Mouse (Mus musculus) urinary bladder, postnatal 36 days (tissue): Measurements from ENCODE around the gene Hunk.

ENCODE experiments used
- DNase-seq, 2 experiments: peaks; one replicate each; pipeline ENCODE4 v3.0.0; 2022; ENCODE audit warnings: low spot score in 2 of 2, mixed read lengths in 1 of 2

The Hunk gene

DNA sequence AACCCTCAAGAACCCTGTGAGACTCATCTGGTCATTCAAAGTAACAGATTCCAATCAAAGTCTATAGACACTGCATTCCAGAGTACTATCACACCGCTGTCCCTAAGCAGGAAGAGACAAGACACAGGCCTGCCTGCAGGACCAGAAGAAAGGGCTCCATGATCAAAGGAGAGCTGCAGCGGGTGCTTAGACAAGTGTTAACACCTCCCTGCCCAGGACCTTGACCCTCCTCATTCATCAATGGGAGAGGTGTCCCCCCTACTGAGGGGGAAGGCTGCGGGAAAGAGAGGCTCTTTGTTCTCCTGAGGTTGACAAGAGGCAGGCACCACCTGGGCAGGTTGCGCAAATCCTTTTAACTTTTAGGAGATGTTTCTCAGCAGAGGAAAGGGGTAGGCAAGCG, 51.5 kb downstream of the Hunk start:
- no peak for DNase-seq

GRCm38 (mm10) chr16:90439493-90439892, 53.7 kb downstream of the Hunk start:
- no peak for DNase-seq

DNA sequence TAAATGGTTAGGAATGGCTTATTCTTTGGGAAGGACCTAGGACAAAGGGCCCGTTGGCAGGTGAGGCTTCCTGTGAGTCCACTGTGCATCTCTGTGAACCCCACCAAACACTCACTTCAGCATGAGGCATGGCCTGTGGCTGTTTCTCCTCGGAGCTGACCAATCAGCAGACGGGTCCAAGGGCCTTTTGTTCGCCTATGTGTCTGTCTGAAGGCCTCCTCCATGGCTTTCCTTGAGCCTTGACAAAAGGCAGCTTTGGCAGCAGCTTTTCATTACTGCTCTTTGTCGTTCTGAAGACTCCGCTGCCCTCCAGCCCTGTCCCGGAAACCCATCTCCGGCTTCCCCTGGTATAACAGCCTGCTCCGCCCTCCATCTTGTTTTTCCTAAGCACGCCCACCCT, 54.8 kb downstream of the Hunk start:
- DNase-seq: no peak

- DNase-seq: no peak
Measured at GRCm38 (mm10) chr16:90442991-90443390, 57.2 kb downstream of the Hunk start.

- peak; percentile 30 to 58 for DNase-seq
Measured at GRCm38 (mm10) chr16:90453197-90453596, 67.4 kb downstream of the Hunk start.

DNA sequence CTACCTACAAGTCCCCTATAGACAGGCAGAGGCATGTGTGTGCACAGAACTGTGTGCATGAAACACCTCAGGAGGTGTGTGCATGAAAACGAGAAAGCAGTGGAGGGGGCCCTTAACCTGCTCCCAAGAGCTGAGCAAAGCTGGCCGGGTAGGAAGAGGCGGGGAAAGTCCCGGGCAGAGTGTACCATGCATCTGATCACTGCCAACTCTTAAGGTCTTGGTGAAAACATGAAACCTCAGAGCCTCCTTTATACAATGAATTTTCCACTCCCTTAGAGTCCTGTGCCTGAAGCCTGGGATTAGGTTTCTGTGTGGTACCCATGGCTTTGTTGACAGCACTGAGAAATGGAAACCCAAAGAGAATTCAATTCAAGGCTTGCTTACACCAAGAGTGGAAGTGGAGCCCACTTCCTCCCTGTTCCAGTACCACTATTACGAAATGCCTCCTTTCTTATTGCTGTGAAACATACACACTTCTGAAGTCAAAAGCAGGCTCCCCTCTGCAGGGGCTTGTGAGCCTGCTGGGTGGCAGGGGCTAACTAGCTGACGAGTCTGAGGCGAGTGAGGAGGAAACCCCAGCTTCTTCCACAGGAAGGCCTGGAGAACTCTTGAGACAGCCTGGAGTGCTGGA, 70.8 kb downstream of the Hunk start:
- DNase-seq: no peak

GRCm38 (mm10) chr16:90458899-90459610, 73.2 kb downstream of the Hunk start:
- no peak for DNase-seq

GRCm38 (mm10) chr16:90461304-90461905, 75.6 kb downstream of the Hunk start:
- DNase-seq: no peak

DNA sequence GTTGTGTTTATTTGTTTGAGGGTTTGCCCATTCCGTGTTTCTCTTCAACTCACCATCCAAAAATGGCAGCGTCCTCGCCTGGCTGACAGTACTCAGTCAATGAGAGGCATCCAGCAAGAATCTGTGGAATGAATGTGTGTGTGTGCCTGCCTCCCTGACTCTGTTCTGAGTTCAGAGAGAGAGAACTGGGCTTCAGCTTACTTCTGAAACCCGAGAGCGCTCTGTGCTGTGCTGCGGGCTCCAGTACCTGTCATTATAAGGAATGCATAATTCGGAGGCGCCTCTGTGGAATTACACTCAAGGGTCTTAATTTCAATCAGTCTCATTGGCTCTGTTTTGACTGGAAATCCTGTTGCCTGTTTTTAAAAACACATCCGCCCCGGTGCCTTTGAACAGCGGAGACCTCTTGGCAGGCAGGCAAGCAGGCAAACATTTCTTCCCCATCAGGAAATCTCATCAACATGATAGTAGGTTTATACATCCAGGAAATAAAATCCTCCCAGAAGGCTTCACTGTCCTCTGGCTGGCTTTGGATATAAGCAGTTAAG, 77.0 kb downstream of the Hunk start:
- no peak for DNase-seq

DNA sequence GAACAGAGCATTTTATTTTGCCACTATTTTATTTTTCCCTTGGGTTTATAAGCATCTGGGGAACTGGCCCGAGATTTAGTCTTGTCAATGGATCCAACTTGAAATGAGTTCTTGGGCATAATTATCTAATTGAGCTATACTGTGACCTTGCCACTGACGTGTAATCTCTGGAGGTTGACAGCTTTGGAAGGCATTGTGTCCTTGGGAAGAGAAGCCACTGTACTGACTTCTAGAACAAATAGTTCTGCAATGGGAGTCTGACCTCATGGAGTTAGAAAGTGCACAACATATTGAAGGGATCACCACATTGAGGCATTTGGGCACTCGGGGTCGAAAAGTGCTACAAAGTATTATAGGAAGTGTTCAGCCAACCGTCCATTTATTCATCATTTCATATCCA, 79.3 kb downstream of the Hunk start:
- no peak for DNase-seq

DNA sequence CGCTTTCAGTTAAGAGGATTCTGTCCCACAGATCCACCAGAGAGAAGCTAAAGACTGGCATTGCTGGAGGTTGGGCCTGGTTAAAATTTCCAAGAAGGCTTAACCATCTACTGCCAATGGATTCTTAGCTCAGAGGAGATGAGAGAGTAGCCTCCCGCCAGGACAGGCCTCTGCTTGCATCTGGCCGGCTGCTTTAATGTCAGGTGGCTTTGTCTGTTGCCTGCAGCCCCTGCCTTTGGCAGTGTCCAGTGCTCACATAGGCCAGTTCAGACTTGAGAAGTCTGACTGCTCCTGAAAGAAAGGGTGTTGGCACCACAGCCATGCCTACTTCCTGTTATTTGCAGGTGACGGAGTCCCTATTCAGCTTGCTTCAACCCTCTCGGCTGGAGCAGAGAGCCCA, 82.5 kb downstream of the Hunk start:
- DNase-seq: peak; percentile 37 to 43

DNA sequence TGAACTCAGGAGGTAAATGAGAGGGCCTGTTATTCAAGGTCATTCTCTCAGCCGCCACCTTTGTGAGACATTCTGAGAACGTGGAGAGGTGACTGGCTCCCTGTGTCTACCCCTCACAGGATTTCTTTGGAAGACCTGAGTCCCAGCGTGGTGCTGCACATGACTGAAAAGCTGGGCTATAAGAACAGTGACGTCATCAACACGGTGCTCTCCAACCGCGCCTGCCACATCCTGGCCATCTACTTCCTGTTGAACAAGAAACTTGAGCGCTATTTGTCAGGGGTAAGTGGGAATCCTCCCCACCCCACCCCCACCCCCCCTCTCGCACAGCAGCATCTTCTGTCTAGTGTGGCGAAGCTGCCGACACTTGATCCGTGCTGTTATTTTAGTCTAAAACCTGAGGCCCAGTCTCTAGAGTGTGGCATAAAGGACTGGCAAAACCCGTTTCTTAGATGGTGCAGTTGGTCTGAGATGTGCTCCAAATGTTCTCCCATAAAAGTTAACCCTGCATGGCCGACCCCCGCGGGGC, 90.0 kb downstream of the Hunk start:
- no peak for DNase-seq

GRCm38 (mm10) chr16:90481612-90482011, 95.8 kb downstream of the Hunk start:
- no peak for DNase-seq

DNA sequence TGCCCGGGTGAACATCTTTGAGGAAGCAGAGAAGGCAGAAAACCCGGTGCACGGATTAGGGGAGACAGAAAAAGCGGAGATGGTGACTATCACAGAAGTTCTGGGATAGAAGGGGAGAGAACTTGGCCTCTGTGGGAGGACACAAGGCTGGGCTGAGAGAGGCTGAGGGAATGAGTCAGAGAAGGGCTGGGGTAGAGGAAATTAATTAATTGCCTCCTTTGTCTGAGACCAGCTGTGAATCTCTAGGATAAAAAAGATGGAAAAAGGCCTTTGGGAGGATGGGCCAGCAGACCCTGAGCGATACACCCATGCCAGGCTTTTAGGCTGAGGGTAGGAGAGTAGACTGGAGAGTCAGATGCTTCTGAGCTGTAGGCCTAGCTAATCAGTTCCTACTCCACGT, 97.5 kb downstream of the Hunk start:
- no peak for DNase-seq

- DNase-seq: no peak
Measured at GRCm38 (mm10) chr16:90485125-90485524, 99.3 kb downstream of the Hunk start.

DNA sequence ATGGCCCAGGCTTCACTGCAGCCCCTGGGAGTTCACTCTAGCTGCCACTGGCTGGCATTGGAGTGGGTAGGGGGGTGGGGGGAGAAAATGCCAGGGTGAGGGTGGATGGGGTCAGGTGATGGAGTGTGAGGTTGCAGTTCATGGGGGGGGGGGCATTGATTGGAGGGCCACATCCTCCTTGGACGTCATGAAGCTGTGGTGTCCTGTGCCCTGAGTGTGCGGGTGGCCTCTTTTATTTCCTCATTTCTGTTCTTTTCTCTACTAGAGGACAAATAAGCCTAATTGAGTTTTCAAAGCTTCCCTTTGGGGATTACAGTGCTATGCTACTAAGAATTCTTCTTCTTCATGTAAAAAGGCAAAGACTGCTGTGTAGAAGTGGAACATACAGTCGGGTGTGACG, 99.8 kb downstream of the Hunk start:
- DNase-seq: no peak

DNA sequence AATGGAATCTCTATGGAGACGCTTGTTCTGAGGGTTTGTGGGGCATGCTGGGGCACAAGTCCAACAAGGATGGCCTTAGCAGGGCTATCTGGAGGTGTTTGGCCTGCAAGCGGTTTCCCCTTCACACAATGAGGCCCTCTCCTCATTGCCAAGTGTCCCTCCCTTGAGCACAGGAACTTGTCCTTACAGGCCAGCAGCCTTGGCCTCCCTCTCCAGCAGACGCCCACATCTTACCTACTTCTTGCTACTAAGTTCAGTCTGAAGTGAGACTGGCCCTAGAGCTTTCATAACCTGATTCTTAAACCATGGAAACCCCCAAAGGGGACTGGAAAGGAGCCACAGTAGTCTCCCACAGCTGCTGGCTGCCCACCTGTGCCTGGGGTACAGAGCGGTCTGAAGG, 104.3 kb downstream of the Hunk start:
- peak in 1 of 2 experiments; percentile 14 for DNase-seq

- no peak for DNase-seq
Measured at GRCm38 (mm10) chr16:90491898-90492499, 106.2 kb downstream of the Hunk start.

DNA sequence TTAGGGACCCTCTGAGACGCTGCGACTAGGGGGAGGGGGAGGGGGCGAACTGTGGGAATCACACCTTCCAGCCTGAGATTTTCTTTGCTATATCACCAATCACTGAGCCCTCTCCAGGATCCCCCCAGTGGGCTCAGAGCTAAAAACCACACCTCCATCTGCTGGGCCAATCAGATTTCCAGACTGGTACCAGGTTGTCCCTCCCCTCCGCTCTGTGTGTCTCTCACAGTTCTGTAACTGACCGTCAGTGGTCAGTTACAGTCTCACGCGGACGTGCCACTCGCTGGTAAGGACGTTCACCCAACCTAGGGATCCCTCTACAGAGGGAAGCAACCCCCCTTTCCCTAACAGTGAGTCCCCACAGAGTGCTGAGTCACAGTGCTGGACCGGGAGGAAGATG, 111.1 kb downstream of the Hunk start:
- no peak for DNase-seq

DNA sequence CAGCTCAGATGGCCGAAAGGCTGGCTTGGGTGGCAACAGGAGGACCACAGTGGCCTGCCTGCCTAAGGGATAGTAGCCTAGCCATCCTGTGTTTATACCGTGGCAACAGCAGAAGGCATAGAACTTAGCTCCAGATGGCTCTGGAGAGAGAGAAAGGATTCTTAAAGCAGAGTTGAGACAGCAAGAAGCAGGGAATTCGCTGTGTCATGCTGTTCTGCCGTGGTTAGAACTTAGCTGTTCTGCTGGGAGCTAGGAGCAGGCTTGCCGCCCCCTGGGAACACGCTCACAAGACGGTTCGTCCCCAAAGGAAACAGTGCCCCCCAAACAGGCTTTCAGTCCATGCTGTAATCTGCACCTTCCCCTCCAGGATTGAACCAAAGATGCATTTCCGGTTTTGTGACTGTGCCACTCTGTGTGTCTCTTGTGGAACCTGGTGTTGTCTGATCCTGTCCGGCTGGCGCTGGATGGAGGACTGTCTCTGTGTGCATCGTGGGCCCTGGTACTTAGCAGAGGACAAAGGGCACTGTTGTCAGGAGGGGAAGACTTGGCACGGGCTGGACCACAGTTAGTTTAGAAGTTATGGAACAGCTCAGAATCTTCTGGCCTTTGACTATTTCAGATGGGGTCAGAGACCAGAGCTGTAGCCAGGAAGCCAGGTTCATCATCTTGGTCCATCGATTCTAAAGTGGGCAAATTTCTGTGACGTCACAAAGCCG, 112.1 kb downstream of the Hunk start:
- no peak for DNase-seq

GRCm38 (mm10) chr16:90500809-90501208, 115.0 kb downstream of the Hunk start:
- no peak for DNase-seq

DNA sequence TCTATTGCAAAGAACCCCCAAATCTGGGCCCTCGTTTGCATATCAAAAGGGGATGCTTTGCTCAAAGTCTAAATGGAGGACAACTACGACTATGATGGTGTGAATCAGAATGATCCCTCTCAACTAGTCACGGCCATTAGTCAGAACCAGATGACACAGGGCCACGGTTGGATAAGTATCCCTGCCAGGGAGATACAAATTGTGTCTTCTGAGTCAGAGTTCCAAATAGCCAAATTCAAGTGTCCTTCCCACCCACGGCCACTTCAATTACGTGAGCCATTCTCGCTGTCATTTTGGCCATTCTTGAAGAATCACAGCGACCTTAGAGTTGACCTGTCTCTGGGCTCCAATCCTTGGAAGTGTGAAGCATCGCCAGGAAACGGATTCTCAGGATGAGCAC, 119.4 kb downstream of the Hunk start:
- DNase-seq: no peak
